Comparison of ENCODE assay signal across 28 mouse cellular contexts in genomic region chr3:65642959-65643358, GRCm38 (mm10). TPM values are rescaled to one million over a fixed set of nuclear protein-coding genes. Genes with fewer than 3 reads are reported as not detected.
DNase-seq lines count a peak whose midpoint lies in the region; ATAC-seq and TF ChIP-seq lines count a peak whose summit lies in the region.
"Had no signal": no experiment of that assay in that cellular context is flagged by ENCODE, and none has a peak within 500 bp of the region (broad histone marks: within the 10 kb centered on the region; RNA-seq: fewer than 3 reads in every experiment).

No protein-coding gene starts in this region.

- H3K36me3 ChIP-seq in C2C12 (ENCODE audit: control insufficient read depth, insufficient read depth) = no peaks in the 10 kb centered on the region
- H3K36me3 ChIP-seq in ES-Bruce4 (ENCODE audit: control insufficient read depth, insufficient read depth, low read length, poor library complexity, severe bottlenecking) = 0 out of 2 replicates have a peak, but pooled peaks cover 2% of the 10 kb centered on the region
- no peaks in the 10 kb centered on the region for H3K36me3 ChIP-seq in stomach, postnatal 0 days (ENCODE audit: control insufficient read depth, insufficient read depth, low read length)
- H3K36me3 ChIP-seq: embryonic facial prominence, embryonic 12.5 days; embryonic facial prominence, embryonic 15.5 days; forebrain, embryonic 10.5 days; G1E; heart, embryonic 12.5 days; heart, embryonic 15.5 days; hindbrain, embryonic 15.5 days had no signal

- H3K27me3 ChIP-seq in C2C12 (ENCODE audit: control insufficient read depth, insufficient read depth, insufficient read length) (no peaks in the 10 kb centered on the region), ES-Bruce4 (ENCODE audit: control insufficient read depth, insufficient read depth, low read length, poor library complexity, severe bottlenecking) (no peaks in the 10 kb centered on the region)
- no peaks in the 10 kb centered on the region for H3K27me3 ChIP-seq in stomach, postnatal 0 days (ENCODE audit: control insufficient read depth, insufficient read depth, low read length)
- H3K27me3 ChIP-seq: CH12.LX; embryonic facial prominence, embryonic 12.5 days; embryonic facial prominence, embryonic 15.5 days; heart, embryonic 12.5 days; heart, embryonic 15.5 days; hindbrain, embryonic 15.5 days had no signal

- H3K79me3 ChIP-seq in C2C12 (ENCODE audit: low read depth) = no peaks in the 10 kb centered on the region

- TF ChIP-seq EP300 in ES-Bruce4 (IDR thresholded peaks at IDR 0.05; ENCODE audit: insufficient read depth, low read depth, low read length) = no peak
- no peak for TF ChIP-seq EP300 in stomach, postnatal 0 days (optimal IDR thresholded peaks at IDR 0.05)

- H3ac ChIP-seq in C2C12 (ENCODE audit: control insufficient read depth, insufficient read length, low read depth) = no peak overlapping the region

- H3K4me3 ChIP-seq in C2C12 (ENCODE audit: insufficient read depth, poor library complexity, severe bottlenecking) = no peak overlapping the region
- peak overlapping the region; percentile 20; the same call in 1 of the 2 replicates for H3K4me3 ChIP-seq in ES-Bruce4 (ENCODE audit: low read depth, low read length)
- H3K4me3 ChIP-seq in stomach, postnatal 0 days (ENCODE audit: low read depth, low read length) = no peak overlapping the region
- H3K4me3 ChIP-seq: embryonic facial prominence, embryonic 12.5 days; embryonic facial prominence, embryonic 15.5 days; forebrain, embryonic 10.5 days; heart, embryonic 12.5 days; heart, embryonic 15.5 days; hindbrain, embryonic 15.5 days had no signal

- H3K4me2 ChIP-seq in stomach, postnatal 0 days (replicated peaks; ENCODE audit: low read depth) = no peak overlapping the region
- H3K4me2 ChIP-seq: embryonic facial prominence, embryonic 12.5 days; embryonic facial prominence, embryonic 15.5 days; heart, embryonic 12.5 days; heart, embryonic 15.5 days; hindbrain, embryonic 15.5 days had no signal

- TF ChIP-seq CTCF in C2C12 (IDR thresholded peaks at IDR 0.05; ENCODE audit: control insufficient read depth, insufficient read depth, insufficient read length) (no peak), ES-Bruce4 (IDR thresholded peaks at IDR 0.05; ENCODE audit: low read depth, low read length) (no peak)
- no peak for TF ChIP-seq CTCF in stomach, postnatal 0 days (IDR thresholded peaks at IDR 0.05; ENCODE audit: low read depth)

- intact Hi-C loops in heart, postnatal 36 days (cut with DNase I) = no loop called here

- no peaks in the 10 kb centered on the region for H3K79me2 ChIP-seq in C2C12 (ENCODE audit: control insufficient read depth, insufficient read depth)

- peak; percentile 44 for DNase-seq in ZHBTc4 (ENCODE audit: low read depth, low spot score)
- DNase-seq in stomach, postnatal 0 days (ENCODE audit: low spot score) = no peak
- no peak for DNase-seq in layer of hippocampus, adult 8-10 months (ENCODE audit: low spot score in 2 of 2)
- no peak for DNase-seq in heart, postnatal 36 days
- DNase-seq: adrenal gland, postnatal 10 days; adrenal gland, postnatal 36 days; cerebellum, adult 18-20 months; cerebellum, adult 9-10 months; cerebellum, postnatal 14 days; forebrain, postnatal 0 days; gastrocnemius, postnatal 25 days; heart, adult 18-20 months; heart, postnatal 10 days; heart, postnatal 4 days; kidney, adult 2 months had no signal

- H3K4me1 ChIP-seq in ES-Bruce4 (ENCODE audit: control insufficient read depth, insufficient read depth, low read length) = peaks cover 3% of the 10 kb centered on the region
- no peaks in the 10 kb centered on the region for H3K4me1 ChIP-seq in stomach, postnatal 0 days (replicated peaks; ENCODE audit: control insufficient read depth, insufficient read depth)
- H3K4me1 ChIP-seq: embryonic facial prominence, embryonic 12.5 days; embryonic facial prominence, embryonic 15.5 days; forebrain, embryonic 10.5 days; heart, embryonic 12.5 days; heart, embryonic 15.5 days; hindbrain, embryonic 15.5 days had no signal

- TF ChIP-seq POLR2A in ES-Bruce4 (IDR thresholded peaks at IDR 0.05; ENCODE audit: insufficient read depth, low read length) = no peak

- peaks cover 5% of the 10 kb centered on the region; the same call in 1 of the 2 replicates for H3K9me3 ChIP-seq in ES-Bruce4 (replicated peaks; ENCODE audit: control insufficient read depth, insufficient read depth, low read length, poor library complexity, severe bottlenecking)
- H3K9me3 ChIP-seq in stomach, postnatal 0 days (ENCODE audit: control insufficient read depth, low read length) = no peaks in the 10 kb centered on the region
- H3K9me3 ChIP-seq: embryonic facial prominence, embryonic 12.5 days; embryonic facial prominence, embryonic 15.5 days; forebrain, embryonic 10.5 days; G1E; heart, embryonic 12.5 days; heart, embryonic 15.5 days; hindbrain, embryonic 15.5 days had no signal

- 67% methylated on average over 2 of the region's 2 CpGs for WGBS in stomach, postnatal 0 days

- no peak overlapping the region for H3K27ac ChIP-seq in ES-Bruce4 (ENCODE audit: insufficient read depth, low read length)
- no peak overlapping the region for H3K27ac ChIP-seq in stomach, postnatal 0 days (replicated peaks)
- H3K27ac ChIP-seq: embryonic facial prominence, embryonic 12.5 days; embryonic facial prominence, embryonic 15.5 days; forebrain, embryonic 10.5 days; heart, embryonic 15.5 days; hindbrain, embryonic 15.5 days had no signal

- no peak for ATAC-seq in stomach, postnatal 0 days (ENCODE audit: low FRiP score, low TSS enrichment)
- ATAC-seq: activated CD4-positive, CD25-positive, alpha-beta regulatory T cell, adult 4 months; forebrain, embryonic 14.5 days; forebrain, postnatal 0 days; intestine, postnatal 0 days had no signal

- no peak overlapping the region for H3K9ac ChIP-seq in ES-Bruce4 (ENCODE audit: low read depth, poor library complexity, severe bottlenecking)
- H3K9ac ChIP-seq in stomach, postnatal 0 days (ENCODE audit: low read length) = no peak overlapping the region
- H3K9ac ChIP-seq: embryonic facial prominence, embryonic 12.5 days; embryonic facial prominence, embryonic 15.5 days; forebrain, postnatal 0 days; heart, embryonic 12.5 days; heart, embryonic 15.5 days; hindbrain, embryonic 15.5 days had no signal

TF ChIP-seq in C2C12, 6 proteins besides CTCF, POLR2A, EP300 and RAD21:
- TF ChIP-seq MYOD1 (IDR thresholded peaks at IDR 0.05; ENCODE audit: control insufficient read depth, insufficient read length, low read depth) = peak; percentile 81
- TF ChIP-seq FOSL1 (IDR thresholded peaks at IDR 0.05; ENCODE audit: insufficient read depth, low read length, poor library complexity, severe bottlenecking) = no peak
- TF ChIP-seq CEBPB (IDR thresholded peaks at IDR 0.05; ENCODE audit: low read depth) = no peak
- peak; percentile 50 for TF ChIP-seq MAX (IDR thresholded peaks at IDR 0.05)
- no peak for TF ChIP-seq MYOG (IDR thresholded peaks at IDR 0.05; ENCODE audit: control insufficient read depth, extremely low read depth, insufficient read length)
- no peak for TF ChIP-seq USF1 (IDR thresholded peaks at IDR 0.05; ENCODE audit: low read depth)

RNA-seq across cellular contexts. Expression of gene Lekr1, which starts 23.1 kb away (rescaled TPM):
- polyA plus RNA-seq in C2C12 (2012; fragmentation: generic; extraction: Trizol) (0.39 TPM), ES-Bruce4 (2011; ENCODE audit: insufficient read depth, insufficient read length, low read depth, missing spikeins) (2.4 and 4.6 TPM in 2 replicates)
- 3.3 and 4.0 TPM in 2 replicates for polyA plus RNA-seq in stomach, postnatal 0 days (2015; fragmentation: Nextera tagmentation; extraction: Ambion mirVana)
- 1 to 10 TPM; 6.6 to 8.8 (median 7.4) TPM for total RNA-seq in layer of hippocampus, adult 8-10 months (2022)
- 1 to 10 TPM; 2.3 to 2.4 TPM for total RNA-seq in heart, postnatal 36 days (2021)
- polyA plus RNA-seq: G1E had no signal
